Mouse (Mus musculus): Measurements from ENCODE around the gene Hdac5. TPM values are rescaled to one million over a fixed set of nuclear protein-coding genes. Genes with fewer than 3 reads are reported as not detected.

The Hdac5 gene
- polyA plus RNA-seq, 1 experiment from 2014 or later: 76.7 TPM

DNA sequence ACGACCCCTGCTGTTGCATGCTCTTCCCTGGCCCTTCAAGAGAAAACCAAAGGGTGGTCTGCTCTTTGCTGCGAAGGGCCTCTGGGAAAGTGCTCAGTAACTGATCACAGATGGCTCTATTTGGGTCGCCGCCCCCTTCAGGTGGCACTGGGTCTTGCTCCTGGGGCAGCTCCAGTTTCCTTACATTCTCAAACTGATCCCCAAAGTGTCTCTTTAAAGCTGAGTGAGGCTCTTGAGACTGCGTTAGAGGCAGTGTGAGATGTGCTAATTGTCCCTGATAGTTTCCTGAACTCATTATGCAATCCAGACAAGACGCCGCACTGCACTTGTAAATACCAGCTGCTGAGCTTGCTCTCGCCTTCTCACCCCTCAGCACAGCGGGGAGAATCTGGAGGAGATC is 27.5 kb upstream of the Hdac5 start:
- Histone ChIP-seq H3K27me3 (no peaks in the 10 kb centered on the region), H3K4me2 (0 out of 2 replicates have a peak overlapping the region, but pooled peaks have one; percentile 8), H3K27ac (no peak overlapping the region), H3K4me1 (replicated peaks) (peaks cover 20% of the 10 kb centered on the region), H3K36me3 (peaks cover 11% of the 10 kb centered on the region), H3K9me3 (replicated peaks) (no peaks in the 10 kb centered on the region), H3K4me3 (no peak overlapping the region), H3K9ac (no peak overlapping the region)
- no peak for ATAC-seq (replicated peaks; ENCODE audit: insufficient number of reproducible peaks, insufficient read depth, low FRiP score, low read depth)
- 43% methylated on average over 9 of the region's 9 CpGs for WGBS

DNA sequence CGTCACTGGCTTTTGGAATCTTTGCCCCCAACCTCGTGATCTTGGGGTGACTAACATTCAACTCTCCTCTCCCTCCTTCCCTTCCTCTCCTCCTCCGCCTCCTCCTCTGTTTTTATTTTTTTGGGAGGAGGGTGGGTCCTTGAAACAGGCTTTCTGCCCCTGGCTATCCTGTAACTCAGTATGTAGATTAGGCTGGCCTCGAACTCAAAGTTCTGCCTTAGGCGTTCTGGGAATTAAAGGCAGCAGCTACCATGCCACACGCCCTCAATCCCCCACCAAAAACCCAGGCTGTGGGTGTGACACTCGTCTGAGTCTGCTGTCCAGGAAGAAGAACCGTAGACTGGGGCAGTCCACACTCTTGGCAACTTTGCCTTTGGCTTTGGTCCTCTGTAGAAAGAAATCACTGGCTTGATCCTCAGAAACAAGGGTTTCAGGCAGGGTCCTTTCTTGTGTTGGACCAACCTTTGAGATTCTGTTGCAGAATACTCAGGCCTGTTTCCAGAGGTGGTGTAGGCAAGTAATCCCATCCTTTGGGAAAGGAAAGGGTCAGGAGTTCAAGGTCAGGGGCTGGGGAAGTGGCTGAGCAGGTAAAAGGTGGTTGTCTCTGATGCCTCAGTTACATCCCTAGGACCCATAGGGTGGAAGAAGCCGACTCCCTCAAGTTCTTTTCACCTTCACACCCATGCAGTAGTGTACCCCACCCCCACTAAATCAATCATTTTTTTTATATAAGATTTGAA is 19.6 kb upstream of the Hdac5 start:
- peaks cover 9% of the 10 kb centered on the region; the same call in 1 of the 2 replicates for H3K36me3 ChIP-seq
- H3K9me3 ChIP-seq (replicated peaks): no peaks in the 10 kb centered on the region
- H3K4me3 ChIP-seq: peak overlapping the region; percentile 89
- peak overlapping the region; percentile 75 for H3K9ac ChIP-seq
- no peak for ATAC-seq (replicated peaks; ENCODE audit: insufficient number of reproducible peaks, insufficient read depth, low FRiP score, low read depth)
- peaks cover 34% of the 10 kb centered on the region for H3K4me1 ChIP-seq (replicated peaks)
- H3K27ac ChIP-seq: no peak overlapping the region
- peak overlapping the region; percentile 95 for H3K4me2 ChIP-seq
- H3K27me3 ChIP-seq: no peaks in the 10 kb centered on the region
- 10% methylated on average over 9 of the region's 9 CpGs for WGBS

DNA sequence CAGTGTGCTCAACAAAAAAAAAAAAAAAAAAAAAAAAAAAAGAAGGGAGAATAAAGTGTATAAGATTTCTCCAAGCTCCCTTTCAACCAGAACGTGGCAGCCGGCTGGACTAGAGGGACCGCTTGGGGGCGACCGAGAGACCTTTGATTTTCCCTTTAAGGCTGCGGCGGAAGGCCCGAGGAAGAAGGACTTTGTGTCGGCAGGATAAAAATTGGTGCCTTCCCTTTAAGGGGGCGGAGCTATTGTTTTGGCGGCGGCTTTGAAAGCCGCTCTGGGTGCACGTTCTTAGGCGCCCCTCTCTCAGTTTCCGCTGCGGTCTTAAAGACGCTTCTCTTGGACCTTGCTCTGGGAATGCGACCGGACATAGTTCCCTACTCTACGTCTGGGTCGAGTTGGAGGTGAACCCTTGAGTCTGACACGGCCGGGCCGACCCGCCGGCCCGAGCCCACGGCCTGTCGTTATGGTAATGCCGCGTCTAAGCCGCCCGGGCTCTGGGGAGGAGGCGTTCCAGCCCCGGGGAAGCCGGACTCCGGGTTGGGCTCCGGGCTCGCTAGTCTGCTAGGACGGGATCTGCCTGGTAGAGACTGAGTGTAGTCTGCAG is 18.8 kb upstream of the Hdac5 start, which contains the start of gene BC030867:
Gene BC030867, plus strand, starts transcription at position 253 of the 601 bp plus-strand sequence.
- peak within 1 kb of the TSS; percentile 14 for H3K27ac ChIP-seq
- peaks cover 28% of the 10 kb centered on the region for H3K4me1 ChIP-seq (replicated peaks)
- H3K4me3 ChIP-seq: peak within 1 kb of the TSS; percentile 89
- H3K9ac ChIP-seq: peak within 1 kb of the TSS; percentile 75
- ATAC-seq (replicated peaks; ENCODE audit: insufficient number of reproducible peaks, insufficient read depth, low FRiP score, low read depth): 0 out of 2 replicates have a peak, but pooled peaks have one; percentile 38
- H3K36me3 ChIP-seq: peaks cover 9% of the 10 kb centered on the region; the same call in 1 of the 2 replicates
- no peaks in the 10 kb centered on the region for H3K9me3 ChIP-seq (replicated peaks)
- H3K27me3 ChIP-seq: no peaks in the 10 kb centered on the region
- peak within 1 kb of the TSS; percentile 95 for H3K4me2 ChIP-seq
- under 1% methylated on average over 41 of the region's 41 CpGs for WGBS

DNA sequence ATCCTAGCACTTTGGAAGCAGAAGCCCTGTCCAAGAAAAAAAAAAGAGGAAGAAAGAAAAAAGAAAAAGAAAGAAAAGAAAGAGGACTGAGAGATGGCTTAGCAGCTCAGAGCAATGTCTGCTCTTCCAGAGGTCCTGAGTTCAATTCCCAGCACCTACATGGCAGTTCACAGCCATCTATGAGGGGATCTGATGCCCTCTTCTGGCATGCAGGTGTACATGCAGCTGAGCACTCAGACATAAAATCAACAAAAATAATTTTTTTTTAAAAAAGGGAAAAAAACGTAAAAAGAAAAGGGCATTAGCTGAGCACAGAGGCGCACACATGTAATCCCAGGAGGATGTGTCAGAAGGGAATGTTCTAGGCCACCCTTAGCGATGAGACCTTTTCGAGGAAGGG is 16.9 kb upstream of the Hdac5 start:
- Histone ChIP-seq H3K4me1 (replicated peaks) (peaks cover 25% of the 10 kb centered on the region), H3K9ac (no peak overlapping the region), H3K36me3 (0 out of 2 replicates have a peak, but pooled peaks cover 6% of the 10 kb centered on the region), H3K27ac (no peak overlapping the region), H3K9me3 (replicated peaks) (peaks cover under 1% of the 10 kb centered on the region; the same call in 1 of the 2 replicates), H3K27me3 (no peaks in the 10 kb centered on the region), H3K4me2 (no peak overlapping the region), H3K4me3 (no peak overlapping the region)
- ATAC-seq (replicated peaks; ENCODE audit: insufficient number of reproducible peaks, insufficient read depth, low FRiP score, low read depth): no peak
- 81% methylated on average over 4 of the region's 4 CpGs for WGBS

DNA sequence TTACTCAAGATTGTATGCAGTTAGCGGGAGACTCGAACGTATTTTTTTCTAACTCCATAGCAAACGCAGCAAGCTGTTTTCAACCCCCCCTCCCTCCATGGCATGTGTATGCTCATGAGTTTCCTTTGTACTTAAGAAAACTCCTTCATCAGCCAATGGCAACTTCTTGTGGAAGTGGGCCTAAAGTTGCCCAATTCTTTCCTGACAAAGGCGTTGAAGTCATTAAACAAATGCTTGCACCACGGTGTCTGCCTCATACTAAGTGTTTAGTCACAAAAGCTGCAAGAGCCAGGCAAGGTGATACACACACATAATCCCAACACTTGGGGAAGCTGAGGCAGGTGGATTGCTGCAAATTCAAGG is 16.3 kb upstream of the Hdac5 start:
- Histone ChIP-seq H3K27me3 (no peaks in the 10 kb centered on the region), H3K27ac (no peak overlapping the region), H3K9ac (no peak overlapping the region), H3K9me3 (replicated peaks) (peaks cover 4% of the 10 kb centered on the region; the same call in 1 of the 2 replicates), H3K4me2 (no peak overlapping the region), H3K36me3 (0 out of 2 replicates have a peak, but pooled peaks cover 6% of the 10 kb centered on the region), H3K4me1 (replicated peaks) (peaks cover 25% of the 10 kb centered on the region), H3K4me3 (no peak overlapping the region)
- 77% methylated on average over 6 of the region's 6 CpGs for WGBS
- no peak for ATAC-seq (replicated peaks; ENCODE audit: insufficient number of reproducible peaks, insufficient read depth, low FRiP score, low read depth)

DNA sequence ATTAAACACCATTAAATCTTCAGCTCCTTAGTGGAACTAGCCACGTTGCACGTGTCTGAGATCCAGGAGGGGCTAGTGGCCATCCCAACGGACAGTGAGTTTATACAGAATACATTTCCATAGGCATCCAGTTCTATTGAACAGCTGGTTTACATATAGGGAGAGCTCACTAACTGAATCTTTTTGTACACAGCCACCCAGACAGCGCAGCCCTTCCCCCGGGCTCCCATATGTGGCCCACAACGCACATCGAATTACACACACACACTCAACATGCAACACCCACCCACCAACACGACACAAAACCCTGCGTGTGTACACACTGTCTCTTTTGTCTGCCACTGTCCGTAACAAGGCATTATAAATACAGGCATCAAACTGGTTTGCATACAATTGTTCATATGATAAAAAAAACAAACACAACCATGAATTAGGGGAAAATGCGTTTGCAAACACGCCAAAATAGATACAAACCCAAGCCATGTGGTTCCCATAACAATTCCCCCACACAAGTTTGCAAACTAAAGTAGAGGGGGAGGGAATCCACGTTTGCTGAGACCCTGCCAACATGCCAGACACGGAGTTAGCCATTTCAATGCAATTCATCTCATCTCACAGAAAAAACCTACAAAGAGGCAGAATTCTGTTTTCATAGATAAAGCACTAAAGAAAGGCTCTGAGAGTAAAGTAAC is 15.8 kb upstream of the Hdac5 start:
- peak overlapping the region; percentile 47 for H3K4me3 ChIP-seq
- H3K27me3 ChIP-seq: no peaks in the 10 kb centered on the region
- 60% methylated on average over 14 of the region's 14 CpGs for WGBS
- ATAC-seq (replicated peaks; ENCODE audit: insufficient number of reproducible peaks, insufficient read depth, low FRiP score, low read depth): no peak
- H3K4me1 ChIP-seq (replicated peaks): peaks cover 25% of the 10 kb centered on the region
- H3K27ac ChIP-seq: 0 out of 2 replicates have a peak overlapping the region, but pooled peaks have one; percentile 31
- H3K4me2 ChIP-seq: peak overlapping the region; percentile 79
- H3K9me3 ChIP-seq (replicated peaks): peaks cover 4% of the 10 kb centered on the region; the same call in 1 of the 2 replicates
- 0 out of 2 replicates have a peak, but pooled peaks cover under 1% of the 10 kb centered on the region for H3K36me3 ChIP-seq
- peak overlapping the region; percentile 54 for H3K9ac ChIP-seq

DNA sequence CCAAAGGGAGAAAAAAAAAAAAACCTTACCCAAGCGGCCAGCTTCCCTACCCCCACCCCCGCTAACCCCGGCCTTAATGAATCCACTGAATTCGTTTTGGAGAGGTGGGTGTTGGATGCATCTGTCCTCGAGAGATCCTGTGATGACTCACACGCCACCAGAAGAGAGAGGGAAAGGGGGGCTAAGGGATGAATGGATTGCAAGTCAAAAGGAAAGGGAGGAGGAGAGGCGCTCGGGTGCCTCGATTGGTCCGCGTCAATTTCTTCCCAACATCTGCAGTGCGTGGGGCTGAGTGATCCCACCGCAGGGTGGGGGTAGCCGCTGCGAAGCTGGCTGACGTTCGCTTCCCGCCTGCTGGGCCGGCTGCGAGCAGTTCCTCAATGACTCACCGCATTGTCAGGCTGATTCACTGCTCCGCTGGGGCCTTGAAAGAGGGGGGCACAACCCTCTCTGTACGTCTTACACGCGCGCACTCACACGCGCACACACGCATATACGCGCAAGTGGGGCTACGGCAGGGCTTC is 15.0 kb upstream of the Hdac5 start:
- no peaks in the 10 kb centered on the region for H3K27me3 ChIP-seq
- peaks cover 4% of the 10 kb centered on the region; the same call in 1 of the 2 replicates for H3K9me3 ChIP-seq (replicated peaks)
- H3K36me3 ChIP-seq: no peaks in the 10 kb centered on the region
- H3K27ac ChIP-seq: peak overlapping the region; percentile 31; the same call in 1 of the 2 replicates
- peak overlapping the region; percentile 54 for H3K9ac ChIP-seq
- ATAC-seq (replicated peaks; ENCODE audit: insufficient number of reproducible peaks, insufficient read depth, low FRiP score, low read depth): peak; percentile 72
- peak overlapping the region; percentile 47 for H3K4me3 ChIP-seq
- peaks cover 25% of the 10 kb centered on the region for H3K4me1 ChIP-seq (replicated peaks)
- peak overlapping the region; percentile 79 for H3K4me2 ChIP-seq
- WGBS: 1% methylated on average over 32 of the region's 32 CpGs

DNA sequence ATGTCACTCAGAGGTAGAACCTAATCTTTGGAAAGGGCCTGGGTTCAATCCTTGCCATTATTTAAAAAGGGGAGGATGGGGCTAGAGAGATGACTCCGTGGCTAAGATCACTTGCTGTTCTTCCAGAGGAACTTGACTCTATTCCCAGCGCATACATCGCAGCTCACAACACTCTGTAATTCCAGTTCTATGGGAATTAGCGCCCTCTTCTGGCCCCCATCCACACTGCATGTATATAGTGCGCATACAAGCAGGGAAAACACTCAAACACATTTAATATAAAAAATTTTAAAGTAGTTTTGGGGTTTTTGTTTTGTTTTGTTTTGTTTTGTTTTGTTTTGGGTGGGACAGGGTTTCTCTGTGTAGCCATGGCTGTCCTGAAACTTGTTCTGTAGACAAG is 11.9 kb upstream of the Hdac5 start:
- H3K27ac ChIP-seq: no peak overlapping the region
- H3K36me3 ChIP-seq: no peaks in the 10 kb centered on the region
- H3K9ac ChIP-seq: no peak overlapping the region
- no peaks in the 10 kb centered on the region for H3K27me3 ChIP-seq
- no peak for ATAC-seq (replicated peaks; ENCODE audit: insufficient number of reproducible peaks, insufficient read depth, low FRiP score, low read depth)
- no peak overlapping the region for H3K4me2 ChIP-seq
- H3K4me1 ChIP-seq (replicated peaks): peaks cover 14% of the 10 kb centered on the region
- peaks cover 4% of the 10 kb centered on the region; the same call in 1 of the 2 replicates for H3K9me3 ChIP-seq (replicated peaks)
- 51% methylated on average over 5 of the region's 5 CpGs for WGBS
- H3K4me3 ChIP-seq: no peak overlapping the region

DNA sequence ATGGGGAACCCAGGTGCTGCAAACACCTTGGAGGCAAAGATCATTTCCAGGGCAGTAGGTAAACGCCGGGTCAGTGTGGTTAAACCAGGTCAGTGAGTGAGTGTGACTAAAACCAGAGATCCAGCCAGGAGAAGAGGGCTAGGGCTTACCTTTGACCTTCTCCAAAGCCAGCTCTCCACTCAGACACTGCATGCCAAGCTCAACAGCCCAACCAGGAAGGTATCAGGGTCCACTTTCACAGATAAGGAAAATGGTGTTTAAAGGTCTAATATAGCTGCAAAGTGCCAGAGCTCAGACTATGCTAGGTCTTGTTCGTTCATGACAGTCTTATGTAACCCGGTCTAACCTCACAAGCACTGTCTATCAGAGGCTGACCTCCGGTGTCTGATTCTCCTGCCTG is 11.3 kb upstream of the Hdac5 start:
- peaks cover 14% of the 10 kb centered on the region for H3K4me1 ChIP-seq (replicated peaks)
- H3K9me3 ChIP-seq (replicated peaks): peaks cover 4% of the 10 kb centered on the region; the same call in 1 of the 2 replicates
- WGBS: 69% methylated on average over 5 of the region's 5 CpGs
- no peak overlapping the region for H3K27ac ChIP-seq
- H3K36me3 ChIP-seq: no peaks in the 10 kb centered on the region
- no peak for ATAC-seq (replicated peaks; ENCODE audit: insufficient number of reproducible peaks, insufficient read depth, low FRiP score, low read depth)
- H3K4me2 ChIP-seq: no peak overlapping the region
- no peaks in the 10 kb centered on the region for H3K27me3 ChIP-seq
- H3K9ac ChIP-seq: no peak overlapping the region
- no peak overlapping the region for H3K4me3 ChIP-seq

DNA sequence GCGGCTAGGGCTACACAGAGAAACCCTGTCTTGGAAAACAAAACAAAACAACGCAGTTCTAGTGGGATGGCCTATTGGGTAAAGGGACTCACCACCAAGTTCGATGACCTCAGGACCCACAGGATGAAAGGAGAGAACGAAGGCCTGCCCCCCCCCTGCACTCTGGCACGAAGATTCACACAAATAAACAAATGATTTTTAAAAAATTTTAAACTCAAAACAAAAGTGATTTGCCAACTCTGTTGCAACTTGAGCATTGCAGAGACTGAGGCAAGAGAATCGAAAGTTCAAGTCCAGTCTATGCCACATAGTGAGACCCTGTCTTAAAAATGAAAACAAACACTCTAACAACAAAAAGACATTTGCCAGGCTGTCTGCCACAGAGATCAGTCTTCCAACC is 10.7 kb upstream of the Hdac5 start:
- WGBS: 81% methylated on average over 6 of the region's 6 CpGs
- Histone ChIP-seq H3K4me2 (no peak overlapping the region), H3K36me3 (no peaks in the 10 kb centered on the region), H3K4me1 (replicated peaks) (peaks cover 13% of the 10 kb centered on the region), H3K9ac (no peak overlapping the region), H3K27ac (no peak overlapping the region), H3K27me3 (no peaks in the 10 kb centered on the region), H3K4me3 (no peak overlapping the region), H3K9me3 (replicated peaks) (peaks cover 4% of the 10 kb centered on the region; the same call in 1 of the 2 replicates)
- no peak for ATAC-seq (replicated peaks; ENCODE audit: insufficient number of reproducible peaks, insufficient read depth, low FRiP score, low read depth)

DNA sequence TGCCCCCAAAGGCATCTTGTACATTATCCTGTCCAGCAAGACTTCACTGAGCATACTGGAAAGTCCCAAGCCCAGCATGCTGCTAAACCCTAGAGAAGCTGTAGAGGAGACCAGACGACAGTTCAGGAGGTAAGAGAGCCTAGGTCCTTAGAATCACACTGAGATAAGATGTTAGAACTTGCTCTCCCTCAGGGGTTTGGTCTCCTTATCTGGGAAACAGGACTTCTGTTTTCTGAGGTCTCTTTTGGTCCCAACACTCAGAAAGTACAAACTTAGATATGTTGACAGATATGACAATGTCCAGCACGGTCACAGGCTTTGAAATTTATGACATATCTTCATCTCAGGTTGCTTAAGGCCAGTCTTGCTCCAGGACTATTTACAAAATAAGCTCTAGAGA is 6.1 kb upstream of the Hdac5 start:
- Histone ChIP-seq H3K4me1 (replicated peaks) (no peaks in the 10 kb centered on the region), H3K36me3 (no peaks in the 10 kb centered on the region), H3K4me2 (no peak overlapping the region), H3K9me3 (replicated peaks) (no peaks in the 10 kb centered on the region), H3K27me3 (no peaks in the 10 kb centered on the region), H3K9ac (no peak overlapping the region), H3K4me3 (no peak overlapping the region), H3K27ac (no peak overlapping the region)
- no peak for ATAC-seq (replicated peaks; ENCODE audit: insufficient number of reproducible peaks, insufficient read depth, low FRiP score, low read depth)
- WGBS: 25% methylated on average over 2 of the region's 2 CpGs
